8 mouse cellular contexts compared by ENCODE assay signal in genomic region chr2:117180250-117180885, GRCm38 (mm10). TPM values are rescaled to one million over a fixed set of nuclear protein-coding genes. Genes with fewer than 3 reads are reported as not detected.
DNase-seq lines count a peak whose midpoint lies in the region; ATAC-seq lines count a peak whose summit lies in the region.

No protein-coding gene starts in this region.

- no peak overlapping the region for H3K9ac ChIP-seq in forebrain, embryonic 13.5 days
- no peak overlapping the region for H3K9ac ChIP-seq in lung, embryonic 16.5 days (ENCODE audit: low read length)

- no peak overlapping the region for H3K4me3 ChIP-seq in forebrain, embryonic 13.5 days
- H3K4me3 ChIP-seq in hindbrain, embryonic 10.5 days = no peak overlapping the region
- H3K4me3 ChIP-seq in lung, embryonic 16.5 days (ENCODE audit: low read length) = no peak overlapping the region

- WGBS in forebrain, embryonic 13.5 days = 33% methylated on average over 7 of the region's 7 CpGs
- 49% methylated on average over 7 of the region's 7 CpGs for WGBS in hindbrain, embryonic 10.5 days
- 32% methylated on average over 7 of the region's 7 CpGs for WGBS in lung, embryonic 16.5 days

- DNase-seq in ES-CJ7 (ENCODE audit: low read depth, low spot score) = peak; percentile 68
- DNase-seq in c-Kit-positive CD71-positive TER-119-positive erythroid progenitor cells, embryonic 14.5 days (ENCODE audit: low spot score) = peak; percentile 56
- peak; percentile 77 for DNase-seq in hindbrain, embryonic 10.5 days (ENCODE audit: low spot score)
- DNase-seq in layer of hippocampus, adult 8-10 months (ENCODE audit: low spot score in 2 of 2) = peak; percentile 73 to 86
- peak; percentile 76 for DNase-seq in ovary, postnatal 14 days (ENCODE audit: low spot score)
- peak; percentile 78 for DNase-seq in thymus, postnatal 0 days (ENCODE audit: low spot score)

- no peak overlapping the region for H3K4me2 ChIP-seq in forebrain, embryonic 13.5 days
- H3K4me2 ChIP-seq in lung, embryonic 16.5 days (ENCODE audit: low read depth, low read length) = no peak overlapping the region

- peaks cover 3% of the 10 kb centered on the region; the same call in 1 of the 2 replicates for H3K4me1 ChIP-seq in forebrain, embryonic 13.5 days
- 0 out of 2 replicates have a peak, but pooled peaks cover 2% of the 10 kb centered on the region for H3K4me1 ChIP-seq in hindbrain, embryonic 10.5 days (replicated peaks)
- H3K4me1 ChIP-seq in lung, embryonic 16.5 days (replicated peaks; ENCODE audit: control insufficient read depth, insufficient read depth, low read length) = no peaks in the 10 kb centered on the region

- H3K9me3 ChIP-seq in forebrain, embryonic 13.5 days (replicated peaks) = no peaks in the 10 kb centered on the region
- no peaks in the 10 kb centered on the region for H3K9me3 ChIP-seq in hindbrain, embryonic 10.5 days
- no peaks in the 10 kb centered on the region for H3K9me3 ChIP-seq in lung, embryonic 16.5 days (ENCODE audit: control insufficient read depth, low read length)

- no peak overlapping the region for H3K27ac ChIP-seq in forebrain, embryonic 13.5 days
- H3K27ac ChIP-seq in hindbrain, embryonic 10.5 days = no peak overlapping the region
- no peak overlapping the region for H3K27ac ChIP-seq in lung, embryonic 16.5 days (ENCODE audit: low read length)

- ATAC-seq in forebrain, embryonic 13.5 days = peak; percentile 93
- peak; percentile 84 for ATAC-seq in lung, embryonic 16.5 days (ENCODE audit: low read depth)

- peaks cover 46% of the 10 kb centered on the region for H3K36me3 ChIP-seq in forebrain, embryonic 13.5 days (ENCODE audit: poor library complexity, severe bottlenecking)
- peaks cover 65% of the 10 kb centered on the region for H3K36me3 ChIP-seq in hindbrain, embryonic 10.5 days
- peaks cover 27% of the 10 kb centered on the region for H3K36me3 ChIP-seq in lung, embryonic 16.5 days (ENCODE audit: control insufficient read depth, insufficient read depth, low read length)

- H3K27me3 ChIP-seq in forebrain, embryonic 13.5 days = no peaks in the 10 kb centered on the region
- H3K27me3 ChIP-seq in hindbrain, embryonic 10.5 days (ENCODE audit: insufficient read depth, poor library complexity, severe bottlenecking) = no peaks in the 10 kb centered on the region
- no peaks in the 10 kb centered on the region for H3K27me3 ChIP-seq in lung, embryonic 16.5 days (ENCODE audit: control insufficient read depth, insufficient read depth, low read depth, low read length)

RNA-seq across cellular contexts. Expression of gene Spred1, which starts 59.2 kb away (rescaled TPM):
- 7.7 and 8.3 TPM in 2 replicates for polyA plus RNA-seq in forebrain, embryonic 13.5 days (2015; fragmentation: Nextera tagmentation; extraction: Ambion mirVana)
- 8.9 and 12.1 TPM in 2 replicates for polyA plus RNA-seq in hindbrain, embryonic 10.5 days (2016; fragmentation: Nextera tagmentation; extraction: Ambion mirVana)
- total RNA-seq in layer of hippocampus, adult 8-10 months (2022) = 100 to 1,000 TPM in 2 of 4 experiments, 10 to 100 TPM in 2; 79.4 to 115 (median 97.4) TPM
- 9.8 and 10.4 TPM in 2 replicates for polyA plus RNA-seq in lung, embryonic 16.5 days (2015; fragmentation: Nextera tagmentation; extraction: Ambion mirVana)
- 5.3 and 6.4 TPM in 2 replicates for polyA plus RNA-seq in thymus, postnatal 0 days (2015; fragmentation: Nextera tagmentation; extraction: Ambion mirVana)
